Mouse (Mus musculus) forebrain, embryonic 10.5 days (tissue): ENCODE measurements around the gene Adad1. TPM values are rescaled to one million over a fixed set of nuclear protein-coding genes. Genes with fewer than 3 reads are reported as not detected.
A peak's percentile ranks its signal among the peaks of the same experiment; 100 is the strongest.

ENCODE experiments used
- DNase-seq: peaks from one replicate; pipeline ENCODE4 v3.0.0-alpha.2; 2017; ENCODE audit warnings: low spot score; ENCODE audit errors: extremely low spot score
- H3K27ac ChIP-seq: fragments of 300-500 bp; sonication (generic); 2 replicates; pipeline ENCODE4 v1.5.1; 2016; ENCODE audit warnings: mild to moderate bottlenecking
- H3K27me3 ChIP-seq: fragments of 300-500 bp; sonication (generic); 2 replicates; pipeline ENCODE4 v1.6.1; 2016; ENCODE audit warnings: mild to moderate bottlenecking; ENCODE audit not compliant: poor library complexity, severe bottlenecking
- H3K36me3 ChIP-seq: fragments of 300-500 bp; sonication (generic); replicated peaks from 2 replicates; pipeline ENCODE4 v1.6.1; 2016; ENCODE audit warnings: mild to moderate bottlenecking, moderate library complexity
- H3K4me1 ChIP-seq: fragments of 300-500 bp; sonication (generic); 2 replicates; pipeline ENCODE4 v1.6.1; 2016
- H3K4me3 ChIP-seq: fragments of 300-500 bp; sonication (generic); 2 replicates; pipeline ENCODE4 v1.5.1; 2016; ENCODE audit warnings: mild to moderate bottlenecking, moderate library complexity
- H3K9me3 ChIP-seq: fragments of 300-500 bp; sonication (generic); 2 replicates; pipeline ENCODE4 v1.6.1; 2016; ENCODE audit warnings: mild to moderate bottlenecking, moderate library complexity
- WGBS: fragments of 180-500 bp; shearing (Covaris S2); methylation state at CpG from one replicate; pipeline ENCODE4 v1.1.7; 2016; 5-methylcytosine and 5-hydroxymethylcytosine counted together
- polyA plus RNA-seq: library from polyadenylated mRNA; unstranded; fragments of >200 nt; fragmentation: Nextera tagmentation; extraction: Ambion mirVana; gene quantifications from 2 replicates; pipeline ENCODE4 v1.2.1, GENCODE M21; 2016

Adad1 gene
- 0.33 and 0.36 TPM in 2 replicates for polyA plus RNA-seq

DNA sequence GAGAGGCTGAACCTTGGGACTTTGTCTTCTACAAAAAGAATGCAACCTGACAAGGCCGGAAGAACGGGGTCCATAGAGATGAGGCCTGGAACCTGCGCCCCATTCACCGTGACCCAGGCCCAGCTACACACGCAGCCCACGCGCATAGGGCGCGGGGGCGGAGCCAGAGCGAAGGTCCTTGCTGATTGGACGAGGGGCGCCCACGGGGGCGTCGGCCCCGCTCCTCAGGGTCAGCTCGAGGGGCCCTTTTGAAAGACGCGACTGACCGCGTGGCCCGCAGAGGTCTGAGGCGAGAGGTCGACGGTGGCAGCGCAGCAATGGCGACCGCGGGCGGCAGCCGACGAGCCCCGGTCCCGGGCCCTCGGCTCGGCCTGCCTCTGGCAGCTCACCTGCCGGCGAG is at the start of gene Adad1:
Gene Adad1 (plus strand): TSS at position 122 of the 400 bp plus-strand sequence.
- H3K9me3 ChIP-seq = peaks cover 34% of the 10 kb centered on the region
- peaks cover 5% of the 10 kb centered on the region; the same call in 1 of the 2 replicates for H3K4me1 ChIP-seq
- no peak for DNase-seq
- no peaks in the 10 kb centered on the region for H3K27me3 ChIP-seq
- H3K36me3 ChIP-seq = no peaks in the 10 kb centered on the region
- H3K27ac ChIP-seq = no peak within 1 kb of the TSS
- peak within 1 kb of the TSS; percentile 33 for H3K4me3 ChIP-seq
- WGBS = 59% methylated on average over 39 of the region's 39 CpGs

DNA sequence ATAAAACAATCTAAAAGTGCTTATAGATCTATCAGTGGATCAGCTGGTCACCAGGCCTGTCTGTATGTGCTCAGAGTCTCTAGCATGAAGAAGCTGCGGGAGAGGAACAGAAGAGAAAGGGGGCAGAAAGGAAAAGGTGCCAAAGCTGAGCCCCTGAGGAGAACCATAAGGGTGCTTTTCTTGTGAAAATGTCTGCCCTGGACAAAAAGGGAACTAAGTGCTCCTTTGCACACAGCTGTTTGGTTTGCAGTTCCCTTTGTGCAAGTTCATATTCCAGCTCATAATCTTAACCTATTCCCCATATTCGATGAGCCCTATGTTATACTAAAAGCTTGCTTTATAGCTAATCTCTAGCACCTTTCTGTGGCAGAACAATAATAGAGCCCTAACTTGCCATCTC is 25.3 kb upstream of the Adad1 start:
- Histone ChIP-seq H3K9me3 (no peaks in the 10 kb centered on the region), H3K4me1 (no peaks in the 10 kb centered on the region), H3K4me3 (no peak overlapping the region), H3K36me3 (peaks cover 45% of the 10 kb centered on the region), H3K27me3 (no peaks in the 10 kb centered on the region), H3K27ac (no peak overlapping the region)
- no peak for DNase-seq
- 82% methylated on average over 2 of the region's 2 CpGs for WGBS

DNA sequence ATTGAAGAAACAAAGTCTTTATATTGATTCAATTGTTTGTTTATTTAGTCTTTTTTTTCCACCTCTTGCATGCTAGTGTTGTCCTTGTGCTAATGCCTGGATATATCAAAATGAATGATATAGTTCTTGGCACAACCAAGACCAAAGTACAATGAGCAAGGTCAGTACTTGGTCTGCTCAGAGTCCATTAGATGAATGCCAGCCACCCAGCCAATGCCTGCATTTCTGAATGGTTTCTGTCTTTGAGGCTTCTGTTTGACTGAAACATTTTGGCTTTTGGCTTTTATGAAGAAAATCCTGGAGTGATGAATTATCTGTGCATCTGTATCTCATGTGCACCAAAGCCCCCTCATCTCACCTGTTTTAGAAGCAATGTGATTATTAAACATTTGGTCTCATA is 23.5 kb upstream of the Adad1 start:
- no peaks in the 10 kb centered on the region for H3K27me3 ChIP-seq
- no peak for DNase-seq
- no peak overlapping the region for H3K27ac ChIP-seq
- no peak overlapping the region for H3K4me3 ChIP-seq
- H3K36me3 ChIP-seq = peaks cover 50% of the 10 kb centered on the region
- no peaks in the 10 kb centered on the region for H3K4me1 ChIP-seq
- H3K9me3 ChIP-seq = no peaks in the 10 kb centered on the region

DNA sequence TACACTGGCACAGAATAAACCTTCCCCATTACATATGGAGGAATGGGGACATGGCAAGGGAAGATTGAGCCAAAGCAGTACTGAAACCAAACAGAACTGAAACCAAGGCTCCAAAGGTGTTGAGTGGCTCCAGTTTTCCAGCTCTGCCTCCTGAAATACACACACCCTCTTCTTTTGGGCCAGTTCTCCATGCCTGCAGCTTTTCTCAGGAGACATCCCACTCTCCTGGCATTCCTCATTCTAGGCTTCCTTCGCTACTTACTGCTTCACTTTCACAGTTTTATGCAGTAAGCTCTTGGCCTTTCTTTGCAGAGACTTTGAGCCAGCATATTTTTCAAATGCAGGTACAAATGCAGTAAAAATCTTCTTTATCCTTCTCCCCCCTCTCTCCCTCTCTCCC is 11.8 kb upstream of the Adad1 start:
- 88% methylated on average over 1 of the region's 1 CpGs for WGBS
- no peak overlapping the region for H3K27ac ChIP-seq
- H3K4me3 ChIP-seq = no peak overlapping the region
- peaks cover 33% of the 10 kb centered on the region for H3K36me3 ChIP-seq
- no peaks in the 10 kb centered on the region for H3K4me1 ChIP-seq
- H3K9me3 ChIP-seq = no peaks in the 10 kb centered on the region
- no peaks in the 10 kb centered on the region for H3K27me3 ChIP-seq
- no peak for DNase-seq

DNA sequence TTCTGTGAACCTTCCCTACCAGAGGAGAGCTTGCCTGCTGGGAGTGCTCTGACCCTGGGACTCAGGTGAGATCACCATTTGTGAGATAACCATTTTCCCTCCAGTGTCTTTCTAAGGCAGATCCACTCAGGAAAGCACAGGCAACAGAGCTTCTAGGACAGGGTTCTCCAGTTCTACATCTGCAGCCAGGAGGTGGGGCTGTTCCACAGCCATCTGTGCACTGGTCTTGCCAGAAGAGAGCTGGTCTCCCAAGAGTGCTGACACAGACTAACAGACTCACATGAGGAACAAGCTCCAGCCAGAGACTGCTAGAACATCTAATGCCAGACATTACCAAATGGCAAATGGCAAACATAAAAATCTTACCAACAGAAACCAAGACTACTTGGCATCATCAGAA is 9.9 kb downstream of the Adad1 start:
- peaks cover 14% of the 10 kb centered on the region for H3K9me3 ChIP-seq
- no peaks in the 10 kb centered on the region for H3K4me1 ChIP-seq
- no peak overlapping the region for H3K27ac ChIP-seq
- no peak for DNase-seq
- H3K27me3 ChIP-seq = no peaks in the 10 kb centered on the region
- H3K36me3 ChIP-seq = no peaks in the 10 kb centered on the region
- no peak overlapping the region for H3K4me3 ChIP-seq

DNA sequence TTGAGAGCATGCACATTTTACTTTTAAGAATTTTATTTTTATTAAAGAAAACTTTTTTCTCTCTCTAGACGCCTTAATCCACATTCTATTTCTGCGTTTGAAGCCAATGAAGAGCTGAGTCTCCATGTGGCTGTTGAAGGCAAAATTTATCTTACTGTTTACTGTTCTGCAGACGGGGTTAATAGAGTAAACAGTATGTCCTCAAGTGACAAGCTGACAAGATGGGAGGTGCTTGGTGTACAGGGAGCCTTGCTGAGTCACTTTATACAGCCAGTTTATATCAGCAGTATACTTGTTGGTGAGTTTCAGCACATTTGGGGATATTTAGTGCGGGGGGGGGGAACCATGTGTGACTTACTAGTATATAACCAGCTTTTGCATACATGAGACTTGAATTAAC is 21.5 kb downstream of the Adad1 start:
- no peak overlapping the region for H3K27ac ChIP-seq
- no peaks in the 10 kb centered on the region for H3K4me1 ChIP-seq
- no peak for DNase-seq
- no peaks in the 10 kb centered on the region for H3K9me3 ChIP-seq
- no peaks in the 10 kb centered on the region for H3K27me3 ChIP-seq
- 81% methylated on average over 4 of the region's 4 CpGs for WGBS
- no peak overlapping the region for H3K4me3 ChIP-seq
- no peaks in the 10 kb centered on the region for H3K36me3 ChIP-seq

DNA sequence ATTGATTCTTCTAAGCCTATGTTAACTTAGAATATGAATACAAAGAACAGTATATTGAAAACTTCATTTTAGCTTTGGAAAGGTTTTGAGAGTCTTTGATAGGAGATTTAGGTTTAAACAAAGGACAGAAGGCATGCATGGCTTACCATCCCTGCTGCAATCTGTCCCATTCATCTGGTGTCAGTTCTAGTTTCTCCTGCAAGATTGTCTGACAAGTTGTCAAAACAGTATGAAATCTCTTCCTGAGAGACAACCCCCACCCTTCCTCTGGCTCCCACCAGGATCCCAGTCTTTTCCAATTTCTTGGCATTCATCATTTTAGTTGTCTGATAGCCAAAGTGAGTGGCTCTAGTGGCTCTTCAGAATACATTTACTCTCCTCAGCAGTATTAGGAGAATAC is 27.4 kb downstream of the Adad1 start:
- Histone ChIP-seq H3K27me3 (no peaks in the 10 kb centered on the region), H3K27ac (no peak overlapping the region), H3K9me3 (no peaks in the 10 kb centered on the region), H3K4me1 (no peaks in the 10 kb centered on the region), H3K4me3 (no peak overlapping the region), H3K36me3 (no peaks in the 10 kb centered on the region)
- DNase-seq = no peak

DNA sequence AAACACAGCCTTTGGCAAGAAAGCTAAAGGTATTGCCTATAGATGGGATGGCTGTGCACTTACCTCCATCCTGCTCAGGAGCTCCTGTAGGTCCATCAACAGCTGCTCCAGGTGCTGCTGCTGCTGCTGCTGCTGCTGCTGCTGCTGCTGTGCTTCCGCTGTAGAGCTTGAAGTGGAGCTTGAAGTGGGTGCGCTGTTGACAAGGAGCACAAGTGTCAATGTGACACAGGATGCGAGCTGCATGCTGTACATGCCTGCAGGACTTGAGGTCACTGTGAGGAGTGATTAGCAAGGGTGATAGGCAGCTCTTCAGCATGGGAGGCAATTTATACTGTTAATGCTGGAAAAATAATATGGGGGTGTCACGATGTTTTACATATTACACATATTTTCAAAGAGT is 62.3 kb downstream of the Adad1 start, which contains the start of gene Il2:
Gene Il2 (minus strand): TSS at position 305 of the 400 bp plus-strand sequence.
- DNase-seq = no peak
- Histone ChIP-seq H3K27ac (no peak within 1 kb of the TSS), H3K4me3 (no peak within 1 kb of the TSS), H3K36me3 (no peaks in the 10 kb centered on the region), H3K27me3 (no peaks in the 10 kb centered on the region), H3K9me3 (no peaks in the 10 kb centered on the region), H3K4me1 (no peaks in the 10 kb centered on the region)
- WGBS = 84% methylated on average over 4 of the region's 4 CpGs

DNA sequence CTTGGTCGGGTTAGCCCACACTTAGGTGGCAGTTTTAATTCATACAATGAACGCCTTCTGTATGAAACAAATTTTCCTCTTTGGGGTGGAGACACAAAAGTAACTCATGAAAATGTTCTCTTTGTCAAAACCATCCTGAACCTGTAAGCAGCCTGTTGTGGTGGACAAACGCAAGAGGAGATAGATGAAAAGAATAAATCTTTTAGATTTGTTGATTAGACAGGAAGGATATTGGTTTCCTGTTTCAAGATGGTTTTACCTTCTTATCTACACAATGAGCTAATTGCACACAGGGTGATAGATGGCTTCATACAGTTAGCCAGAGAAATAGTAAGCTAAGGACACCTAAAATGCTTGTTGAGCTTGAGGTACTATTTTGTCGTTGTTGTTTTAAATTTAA is 62.8 kb downstream of the Adad1 start:
- no peak for DNase-seq
- no peaks in the 10 kb centered on the region for H3K9me3 ChIP-seq
- no peaks in the 10 kb centered on the region for H3K36me3 ChIP-seq
- no peaks in the 10 kb centered on the region for H3K4me1 ChIP-seq
- 87% methylated on average over 4 of the region's 4 CpGs for WGBS
- no peak overlapping the region for H3K4me3 ChIP-seq
- H3K27ac ChIP-seq = no peak overlapping the region
- no peaks in the 10 kb centered on the region for H3K27me3 ChIP-seq

DNA sequence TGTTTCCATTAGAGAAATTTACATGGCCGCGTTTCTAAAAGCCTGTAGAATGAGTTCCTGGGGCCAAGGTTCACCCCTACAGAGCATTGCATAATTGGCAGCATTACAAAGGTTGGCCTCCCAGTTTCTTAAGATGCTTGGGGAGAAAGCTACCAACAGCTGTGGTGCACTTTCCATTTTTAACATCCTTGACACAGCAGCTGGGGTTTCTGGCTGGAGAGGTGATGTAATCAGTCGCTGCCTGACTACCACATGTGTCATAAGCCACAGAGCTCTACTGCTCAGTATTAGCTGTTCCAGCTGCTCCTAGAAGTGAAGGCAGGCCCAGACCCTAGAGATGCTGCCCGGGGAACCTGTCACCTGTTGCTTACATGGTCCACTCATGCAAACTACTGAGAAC is 64.9 kb downstream of the Adad1 start:
- WGBS = 65% methylated on average over 4 of the region's 4 CpGs
- no peak overlapping the region for H3K4me3 ChIP-seq

DNA sequence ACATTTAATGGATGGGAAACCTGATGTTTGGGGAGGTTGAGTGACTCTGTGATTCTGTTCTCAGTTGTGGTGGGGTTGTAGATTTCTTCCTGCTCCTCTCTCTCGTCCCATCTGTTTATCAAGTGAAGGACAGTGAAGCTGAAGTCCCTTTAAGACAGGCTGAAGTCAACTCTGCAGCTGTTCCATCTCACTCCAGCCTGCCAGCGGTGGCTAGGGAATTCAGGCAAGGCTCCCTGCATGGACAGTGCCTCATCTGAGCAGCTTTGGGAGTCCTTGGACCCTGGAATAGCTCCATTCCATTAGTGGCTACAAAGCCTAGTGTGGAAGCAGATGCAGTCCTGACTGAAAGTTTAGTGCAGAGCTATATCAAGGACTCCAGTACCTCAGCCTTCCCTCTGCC is 65.7 kb downstream of the Adad1 start:
- Histone ChIP-seq H3K27ac (no peak overlapping the region), H3K36me3 (no peaks in the 10 kb centered on the region), H3K4me3 (no peak overlapping the region), H3K9me3 (no peaks in the 10 kb centered on the region), H3K4me1 (no peaks in the 10 kb centered on the region), H3K27me3 (no peaks in the 10 kb centered on the region)
- 80% methylated on average over 2 of the region's 2 CpGs for WGBS
- DNase-seq = no peak

More for the DNA sequence above, 64.9 kb downstream of the Adad1 start:
- DNase-seq = no peak
- H3K4me1 ChIP-seq = no peaks in the 10 kb centered on the region
- no peak overlapping the region for H3K27ac ChIP-seq
- H3K27me3 ChIP-seq = no peaks in the 10 kb centered on the region
- H3K9me3 ChIP-seq = no peaks in the 10 kb centered on the region
- no peaks in the 10 kb centered on the region for H3K36me3 ChIP-seq

DNA sequence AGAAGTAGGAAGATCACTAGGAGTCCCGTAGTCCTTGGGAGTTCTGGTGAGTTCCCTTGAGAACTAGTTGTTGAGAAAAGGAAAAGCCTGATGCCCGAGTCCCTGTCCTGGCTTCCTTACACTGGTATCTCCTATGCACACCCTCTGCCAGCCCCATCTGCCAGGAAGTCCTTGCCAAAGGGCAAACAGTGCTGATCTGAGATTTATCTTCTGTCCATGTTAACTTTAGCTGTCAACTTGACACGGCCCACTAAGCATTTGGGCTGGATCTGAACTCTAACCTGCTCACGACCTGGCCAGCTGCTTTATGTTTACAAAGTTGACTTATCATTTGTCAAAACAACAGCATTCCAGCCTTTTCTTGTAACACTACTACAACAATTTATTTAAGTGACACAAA is 73.9 kb downstream of the Adad1 start:
- Histone ChIP-seq H3K36me3 (no peaks in the 10 kb centered on the region), H3K4me3 (no peak overlapping the region), H3K27me3 (no peaks in the 10 kb centered on the region), H3K9me3 (no peaks in the 10 kb centered on the region; the same call in 1 of the 2 replicates), H3K4me1 (no peaks in the 10 kb centered on the region), H3K27ac (no peak overlapping the region)
- WGBS = 80% methylated on average over 4 of the region's 4 CpGs
- no peak for DNase-seq

DNA sequence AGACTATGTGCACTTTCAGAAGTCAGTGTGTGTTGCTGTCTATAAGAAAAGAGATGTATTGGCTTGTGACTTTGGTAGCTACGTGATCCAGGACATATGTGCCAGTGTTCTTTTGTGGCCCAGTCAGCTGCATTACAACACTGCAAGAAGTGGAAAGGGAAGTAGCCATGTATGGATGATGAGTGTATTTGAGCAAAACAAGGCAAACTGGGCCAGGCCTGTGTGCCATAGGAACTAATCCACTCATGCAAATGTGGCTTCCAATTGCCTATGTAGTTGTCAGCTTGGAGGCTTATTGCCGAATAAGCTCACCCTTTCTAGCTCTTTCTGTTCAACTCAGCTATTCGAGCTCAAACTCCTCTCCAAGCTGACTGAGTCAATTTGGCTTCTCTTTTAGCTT is 75.9 kb downstream of the Adad1 start:
- no peak overlapping the region for H3K4me3 ChIP-seq
- no peak for DNase-seq
- WGBS = 89% methylated on average over 3 of the region's 3 CpGs
- no peaks in the 10 kb centered on the region for H3K36me3 ChIP-seq
- H3K27me3 ChIP-seq = no peaks in the 10 kb centered on the region
- H3K4me1 ChIP-seq = no peaks in the 10 kb centered on the region
- H3K27ac ChIP-seq = no peak overlapping the region
- no peaks in the 10 kb centered on the region; the same call in 1 of the 2 replicates for H3K9me3 ChIP-seq

DNA sequence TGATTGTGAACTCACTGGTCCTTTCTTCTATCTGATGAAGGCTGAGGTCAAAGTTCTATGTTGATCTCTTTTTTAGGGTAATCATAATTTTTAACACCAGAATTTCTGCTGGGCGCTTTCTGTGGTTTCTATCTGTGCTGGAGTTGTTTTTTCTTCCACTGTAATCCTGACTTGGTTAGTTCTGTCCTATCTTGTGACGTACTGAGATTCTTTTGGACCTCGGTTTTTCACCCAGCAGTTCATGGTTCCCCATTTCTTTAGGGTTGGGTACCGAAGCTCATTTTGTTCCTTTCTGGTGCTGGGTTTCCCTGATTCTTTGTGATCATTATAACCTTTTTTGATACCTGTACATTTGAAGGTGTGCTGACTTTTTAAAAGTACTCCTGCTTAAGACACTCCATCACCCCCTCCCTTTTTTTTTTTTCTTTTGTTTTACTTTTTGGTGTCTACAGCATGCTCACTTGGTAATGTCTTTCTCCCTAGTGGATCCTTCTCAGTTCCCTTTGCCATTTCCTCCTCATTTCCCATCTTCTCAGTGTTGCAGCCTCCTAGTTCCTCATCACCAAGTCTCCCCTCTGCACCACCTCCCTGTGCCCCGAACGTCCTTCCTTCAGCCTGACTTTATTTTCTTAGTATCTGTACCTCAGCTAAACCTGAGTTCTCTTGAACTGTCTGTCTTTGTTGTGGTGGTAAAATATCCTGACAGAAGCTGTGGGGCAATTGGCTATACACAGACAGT is 77.0 kb downstream of the Adad1 start:
- H3K9me3 ChIP-seq = no peaks in the 10 kb centered on the region; the same call in 1 of the 2 replicates
- H3K27me3 ChIP-seq = no peaks in the 10 kb centered on the region
- H3K4me3 ChIP-seq = no peak overlapping the region
- no peak overlapping the region for H3K27ac ChIP-seq
- H3K4me1 ChIP-seq = no peaks in the 10 kb centered on the region
- no peak for DNase-seq
- no peaks in the 10 kb centered on the region for H3K36me3 ChIP-seq
- WGBS = 91% methylated on average over 6 of the region's 6 CpGs
